Mouse (Mus musculus) stomach, postnatal 0 days (tissue): ENCODE measurements at regions not wholly inside any gene's neighbourhood (a gene's known extent, or its start where the extent isn't known, plus 50 kb on each side); places are given as distances from the start of the nearest gene placed in this dataset.

Experiments
- ATAC-seq: fragments of 200-750 bp; cut with Nextera tagmentation; 2 replicates; pipeline ENCODE4 v1.8.0; 2017; ENCODE audit not compliant: low FRiP score, low TSS enrichment
- DNase-seq: peaks from one replicate; pipeline ENCODE4 v3.0.0-alpha.2; 2016; ENCODE audit warnings: low spot score
- H3K27ac ChIP-seq: fragments of 300-500 bp; sonication (generic); replicated peaks from 2 replicates; pipeline ENCODE4 v1.5.1; 2014; ENCODE audit warnings: mild to moderate bottlenecking, control low read depth
- H3K27me3 ChIP-seq: fragments of 300-500 bp; sonication (generic); 2 replicates; pipeline ENCODE4 v1.6.1; 2014; ENCODE audit warnings: low read length; ENCODE audit not compliant: control insufficient read depth, insufficient read depth
- H3K36me3 ChIP-seq: fragments of 300-500 bp; sonication (generic); 2 replicates; pipeline ENCODE4 v1.6.1; 2014; ENCODE audit warnings: low read length, mixed read lengths; ENCODE audit not compliant: control insufficient read depth, insufficient read depth
- H3K4me1 ChIP-seq: fragments of 300-500 bp; sonication (generic); replicated peaks from 2 replicates; pipeline ENCODE4 v1.6.1; 2014; ENCODE audit warnings: antibody characterized with exemption; ENCODE audit not compliant: control insufficient read depth, insufficient read depth
- H3K4me2 ChIP-seq: fragments of 300-500 bp; sonication (generic); replicated peaks from 2 replicates; pipeline ENCODE4 v1.6.1; 2014; ENCODE audit warnings: low read depth, mild to moderate bottlenecking, control low read depth, moderate library complexity
- H3K4me3 ChIP-seq: fragments of 300-500 bp; sonication (generic); 2 replicates; pipeline ENCODE4 v1.5.1; 2014; ENCODE audit warnings: low read depth, low read length, control low read depth
- H3K9ac ChIP-seq: fragments of 300-500 bp; sonication (generic); 2 replicates; pipeline ENCODE4 v1.6.1; 2014; ENCODE audit warnings: mild to moderate bottlenecking, low read length, control low read depth, mixed read lengths
- H3K9me3 ChIP-seq: fragments of 300-500 bp; sonication (generic); 2 replicates; pipeline ENCODE4 v1.6.1; 2016; ENCODE audit warnings: low read length; ENCODE audit not compliant: control insufficient read depth
- CTCF ChIP-seq: IDR thresholded peaks from 2 replicates; pipeline ENCODE4 v1.5.1; 2016; ENCODE audit warnings: antibody characterized with exemption, low read depth, mild to moderate bottlenecking, moderate library complexity
- EP300 ChIP-seq: optimal IDR thresholded peaks from 2 replicates; pipeline ENCODE3; 2016; ENCODE audit warnings: antibody characterized with exemption
- WGBS: fragments of 180-500 bp; shearing (Covaris S2); extraction: QIAGEN DNeasy Blood & Tissue Kit; methylation state at CpG from one replicate; pipeline ENCODE4 v1.1.7; 2014; 5-methylcytosine and 5-hydroxymethylcytosine counted together

DNA sequence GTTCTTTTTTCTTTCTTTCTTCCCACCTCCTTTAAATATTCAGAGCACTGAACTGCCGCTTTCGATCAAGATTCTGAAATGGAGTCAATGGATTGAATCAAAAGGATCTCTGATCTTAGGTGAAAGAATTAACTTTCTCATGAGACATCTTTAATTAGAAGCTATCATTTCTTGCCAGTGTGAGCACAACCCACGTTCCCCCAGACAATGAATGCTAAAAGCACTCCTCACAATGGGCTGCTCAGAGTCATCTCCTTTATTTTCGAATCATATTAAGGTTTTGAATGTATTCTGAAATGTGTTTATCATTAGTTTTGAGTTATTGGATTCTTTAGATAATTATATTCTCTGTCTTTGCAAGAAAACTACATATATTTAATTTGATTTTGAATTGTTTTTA, 137.4 kb upstream of the Nyap2 start:
- ATAC-seq (no peak), DNase-seq (no peak)
- Histone ChIP-seq H3K4me3 (no peak overlapping the region), H3K27me3 (no peaks in the 10 kb centered on the region), H3K9ac (no peak overlapping the region), H3K9me3 (no peaks in the 10 kb centered on the region), H3K36me3 (no peaks in the 10 kb centered on the region), H3K4me2 (no peak overlapping the region), H3K4me1 (no peaks in the 10 kb centered on the region), H3K27ac (no peak overlapping the region)
- TF ChIP-seq EP300 (no peak), CTCF (no peak)
- 70% methylated on average over 4 of the region's 4 CpGs for WGBS

DNA sequence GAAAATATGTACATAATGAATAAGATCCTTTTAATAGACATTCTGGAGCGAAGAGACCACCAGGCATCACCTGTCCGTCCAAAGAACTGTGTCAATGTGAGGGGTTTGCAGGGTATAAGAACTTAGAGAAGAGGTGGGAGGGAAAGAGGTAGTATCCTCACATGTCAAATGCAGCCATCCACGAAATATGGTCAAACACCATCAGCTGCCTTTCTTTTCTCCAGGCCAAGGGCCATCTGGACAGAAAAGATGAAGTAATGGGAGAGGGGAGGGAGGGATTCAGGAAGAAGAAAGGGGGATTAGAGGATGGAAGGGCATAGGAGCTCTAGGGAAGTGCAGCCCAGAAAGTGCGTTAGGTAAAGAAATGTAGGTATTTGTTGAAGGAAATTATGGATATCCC, 141.0 kb upstream of the Dock10 start:
- no peaks in the 10 kb centered on the region for H3K4me1 ChIP-seq
- no peak for ATAC-seq
- no peaks in the 10 kb centered on the region for H3K9me3 ChIP-seq
- TF ChIP-seq EP300 (no peak), CTCF (no peak)
- H3K4me3 ChIP-seq = no peak overlapping the region
- H3K4me2 ChIP-seq = no peak overlapping the region
- no peak overlapping the region for H3K9ac ChIP-seq
- DNase-seq = no peak
- no peaks in the 10 kb centered on the region for H3K36me3 ChIP-seq
- 73% methylated on average over 4 of the region's 4 CpGs for WGBS
- H3K27ac ChIP-seq = no peak overlapping the region
- no peaks in the 10 kb centered on the region for H3K27me3 ChIP-seq

DNA sequence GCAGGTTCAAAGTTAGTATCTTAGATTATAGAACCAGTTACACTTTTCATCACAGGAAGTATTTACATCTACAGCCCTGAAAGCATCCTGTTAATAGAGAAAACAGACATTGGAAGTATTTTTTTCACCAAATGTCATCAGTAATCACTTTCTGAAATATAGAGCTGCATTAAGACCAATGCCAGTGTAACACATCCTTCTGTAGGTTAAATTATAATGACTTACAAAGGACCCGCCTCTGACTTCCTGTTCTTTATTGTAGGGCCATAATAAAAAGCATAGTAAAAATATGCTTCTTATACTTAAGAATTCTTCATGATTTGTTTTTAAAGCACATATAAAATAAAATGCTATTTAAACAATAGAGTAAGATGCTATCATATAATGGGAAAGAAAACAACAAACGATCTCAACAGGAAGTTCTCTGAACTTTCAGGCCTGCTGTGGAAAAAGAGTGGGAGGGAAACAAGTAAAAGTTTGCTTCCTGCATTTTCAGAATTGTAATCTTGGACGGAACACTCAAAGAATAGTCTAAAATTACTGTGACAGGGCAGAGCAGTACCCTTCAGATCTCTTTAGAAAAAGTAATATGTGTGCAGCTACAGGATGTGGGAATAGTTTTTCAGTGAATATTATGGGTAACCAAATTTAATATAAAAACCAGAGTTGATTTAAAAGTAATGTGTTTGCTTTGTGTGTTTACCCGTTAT, 116.0 kb upstream of the Dock10 start:
- DNase-seq = no peak

DNA sequence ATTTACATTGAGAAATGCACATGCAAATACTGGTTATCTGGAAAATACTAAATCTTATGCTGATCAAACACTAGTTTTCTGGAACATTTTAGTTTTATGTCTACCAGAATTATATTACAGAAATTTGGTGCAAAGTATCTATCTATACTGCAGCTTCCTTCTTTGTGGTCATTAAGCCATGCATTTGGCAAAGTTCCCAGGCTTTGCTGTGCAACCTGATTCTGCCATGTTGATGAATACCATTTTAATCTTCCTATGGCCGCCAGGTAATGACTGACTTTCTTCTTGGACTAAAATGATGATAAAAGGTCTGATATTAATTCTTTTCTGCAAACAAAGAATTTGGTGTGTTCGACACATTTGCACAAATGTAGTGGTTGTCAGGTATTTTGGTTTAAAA, 115.3 kb upstream of the Dock10 start:
- no peak overlapping the region for H3K4me3 ChIP-seq
- H3K9me3 ChIP-seq = no peaks in the 10 kb centered on the region
- H3K36me3 ChIP-seq = no peaks in the 10 kb centered on the region
- no peak overlapping the region for H3K4me2 ChIP-seq
- no peaks in the 10 kb centered on the region for H3K27me3 ChIP-seq
- no peak for DNase-seq
- no peak overlapping the region for H3K9ac ChIP-seq
- WGBS = 40% methylated on average over 2 of the region's 2 CpGs
- no peak overlapping the region for H3K27ac ChIP-seq
- H3K4me1 ChIP-seq = no peaks in the 10 kb centered on the region
- no peak for ATAC-seq
- no peak for TF ChIP-seq CTCF
- no peak for TF ChIP-seq EP300

More for the DNA sequence above, 116.0 kb upstream of the Dock10 start:
- 73% methylated on average over 4 of the region's 4 CpGs for WGBS
- TF ChIP-seq CTCF = no peak
- TF ChIP-seq EP300 = no peak
- Histone ChIP-seq H3K27me3 (no peaks in the 10 kb centered on the region), H3K4me3 (no peak overlapping the region), H3K9ac (no peak overlapping the region), H3K36me3 (no peaks in the 10 kb centered on the region), H3K4me1 (no peaks in the 10 kb centered on the region), H3K4me2 (no peak overlapping the region), H3K9me3 (no peaks in the 10 kb centered on the region), H3K27ac (no peak overlapping the region)
- ATAC-seq = no peak

- H3K27ac ChIP-seq = no peak overlapping the region
- no peak for ATAC-seq
- TF ChIP-seq CTCF (no peak), EP300 (no peak)
- no peak overlapping the region for H3K4me2 ChIP-seq
- H3K9ac ChIP-seq = no peak overlapping the region
- H3K27me3 ChIP-seq = no peaks in the 10 kb centered on the region
- H3K4me3 ChIP-seq = no peak overlapping the region
- no peaks in the 10 kb centered on the region for H3K36me3 ChIP-seq
- H3K9me3 ChIP-seq = no peaks in the 10 kb centered on the region
- DNase-seq = no peak
- no peaks in the 10 kb centered on the region for H3K4me1 ChIP-seq
Observed at GRCm38 (mm10) chr1:80868805-80869204, 110.5 kb upstream of the Dock10 start.

DNA sequence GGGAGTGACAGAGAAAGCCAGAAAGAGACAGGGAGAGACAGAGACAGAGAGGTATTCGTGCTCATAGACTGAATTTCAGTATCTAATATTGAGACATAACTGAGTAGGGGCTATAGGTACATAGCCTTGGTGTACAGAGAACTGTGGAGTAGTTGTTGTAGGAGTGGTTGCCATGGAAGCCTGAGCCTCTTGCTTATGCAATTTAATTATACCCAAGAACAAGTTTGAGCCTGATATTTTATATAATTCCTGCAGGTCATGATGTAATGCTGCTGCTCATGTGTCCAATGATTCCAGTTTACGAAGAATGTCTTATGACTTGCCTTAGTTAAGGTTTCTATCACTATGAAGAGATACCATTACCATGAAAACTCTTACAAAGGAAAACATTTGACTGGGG, 98.7 kb upstream of the Dock10 start:
- Histone ChIP-seq H3K27ac (no peak overlapping the region), H3K36me3 (no peaks in the 10 kb centered on the region), H3K27me3 (no peaks in the 10 kb centered on the region), H3K9me3 (no peaks in the 10 kb centered on the region), H3K9ac (no peak overlapping the region), H3K4me2 (no peak overlapping the region), H3K4me1 (no peaks in the 10 kb centered on the region), H3K4me3 (no peak overlapping the region)
- ATAC-seq (no peak), DNase-seq (no peak)
- TF ChIP-seq CTCF = no peak
- TF ChIP-seq EP300 = no peak
- 79% methylated on average over 2 of the region's 2 CpGs for WGBS
